Mouse (Mus musculus) lung, embryonic 15.5 days (tissue): ENCODE data around the gene Dlx2. TPM values are rescaled to one million over a fixed set of nuclear protein-coding genes. Genes with fewer than 3 reads are reported as not detected.

Experiments used
- ATAC-seq: fragments of 200-750 bp; cut with Nextera tagmentation; 2 replicates; pipeline ENCODE4 v1.8.0; 2017; ENCODE audit warnings: moderate number of reproducible peaks, borderline replicate concordance; ENCODE audit not compliant: low FRiP score, low TSS enrichment; ENCODE audit errors: extremely low read depth
- H3K27ac ChIP-seq: fragments of 300-500 bp; sonication (generic); 2 replicates; pipeline ENCODE4 v1.5.1; 2015; ENCODE audit warnings: moderate library complexity, mild to moderate bottlenecking, inconsistent platforms
- H3K27me3 ChIP-seq: fragments of 300-500 bp; sonication (generic); 2 replicates; pipeline ENCODE4 v1.6.1; 2015; ENCODE audit warnings: inconsistent platforms
- H3K36me3 ChIP-seq: fragments of 300-500 bp; sonication (generic); 2 replicates; pipeline ENCODE4 v1.6.1; 2015; ENCODE audit warnings: inconsistent platforms
- H3K4me1 ChIP-seq: fragments of 300-500 bp; sonication (generic); 2 replicates; pipeline ENCODE4 v1.6.1; 2015; ENCODE audit warnings: inconsistent platforms
- H3K4me2 ChIP-seq: fragments of 300-500 bp; sonication (generic); 2 replicates; pipeline ENCODE4 v1.6.1; 2015; ENCODE audit warnings: inconsistent platforms, mild to moderate bottlenecking, moderate library complexity
- H3K4me3 ChIP-seq: fragments of 300-500 bp; sonication (generic); 2 replicates; pipeline ENCODE4 v1.5.1; 2015; ENCODE audit warnings: mild to moderate bottlenecking, inconsistent platforms
- H3K9ac ChIP-seq: fragments of 300-500 bp; sonication (generic); 2 replicates; pipeline ENCODE4 v1.6.1; 2015; ENCODE audit warnings: inconsistent platforms
- H3K9me3 ChIP-seq: fragments of 300-500 bp; sonication (generic); 2 replicates; pipeline ENCODE4 v1.6.1; 2016; ENCODE audit warnings: inconsistent platforms
- WGBS: fragments of 180-500 bp; shearing (Covaris S2); methylation state at CpG from one replicate; pipeline ENCODE4 v1.1.7; 2015; 5-methylcytosine and 5-hydroxymethylcytosine counted together
- polyA plus RNA-seq: library from polyadenylated mRNA; unstranded; fragments of >200 nt; fragmentation: Nextera tagmentation; extraction: Ambion mirVana; gene quantifications from 2 replicates; pipeline ENCODE4 v1.2.1, GENCODE M21; 2015

The Dlx2 gene
- polyA plus RNA-seq, 1 experiment from 2014 or later: 0.15 TPM

DNA sequence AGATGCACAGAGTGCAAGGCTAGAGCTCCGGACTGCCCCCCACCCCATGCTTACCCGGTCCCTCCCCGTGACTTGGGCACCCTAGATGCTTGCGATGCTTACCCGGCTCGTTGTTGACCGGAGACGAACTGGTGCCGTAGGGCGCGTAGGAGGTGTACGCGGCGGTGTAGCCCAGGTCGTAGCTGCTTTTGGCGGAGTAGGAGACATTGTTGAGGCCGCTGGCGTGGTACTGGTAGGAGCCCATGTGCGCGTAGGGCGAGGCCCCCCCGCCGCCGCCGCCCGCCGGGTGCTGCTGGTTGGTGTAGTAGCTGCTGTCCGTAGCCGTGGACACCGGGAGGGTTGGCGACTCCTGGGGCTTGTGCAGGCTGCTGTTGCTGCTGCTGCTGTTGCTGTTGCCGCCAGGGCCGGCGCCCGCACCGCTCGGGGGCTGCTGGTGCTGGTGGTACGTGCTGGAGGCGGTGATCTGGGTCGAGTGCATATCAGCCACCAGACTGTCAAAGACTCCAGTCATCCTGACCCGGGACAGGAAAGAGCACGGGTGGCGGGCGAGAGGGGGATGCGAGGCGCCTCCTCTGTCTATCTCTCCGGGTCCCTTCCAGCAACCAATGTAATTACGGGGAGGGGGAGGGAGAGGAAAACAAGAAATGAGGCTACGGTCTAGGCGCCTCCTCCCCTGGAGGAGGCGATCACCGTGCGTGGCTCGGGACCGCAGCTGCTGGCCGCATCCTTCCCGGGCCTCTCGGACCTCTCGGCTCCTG, 493 bp downstream of the Dlx2 start:
- peaks cover 95% of the 10 kb centered on the region for H3K27me3 ChIP-seq
- no peaks in the 10 kb centered on the region for H3K9me3 ChIP-seq
- no peak overlapping the region for H3K27ac ChIP-seq
- peak; percentile 12; the same call in 1 of the 2 replicates for ATAC-seq
- H3K9ac ChIP-seq: no peak overlapping the region
- peaks cover 42% of the 10 kb centered on the region for H3K4me1 ChIP-seq
- peak overlapping the region; percentile 42 for H3K4me3 ChIP-seq
- H3K4me2 ChIP-seq: peak overlapping the region; percentile 92
- H3K36me3 ChIP-seq: no peaks in the 10 kb centered on the region
- WGBS: under 1% methylated on average over 59 of the region's 59 CpGs

DNA sequence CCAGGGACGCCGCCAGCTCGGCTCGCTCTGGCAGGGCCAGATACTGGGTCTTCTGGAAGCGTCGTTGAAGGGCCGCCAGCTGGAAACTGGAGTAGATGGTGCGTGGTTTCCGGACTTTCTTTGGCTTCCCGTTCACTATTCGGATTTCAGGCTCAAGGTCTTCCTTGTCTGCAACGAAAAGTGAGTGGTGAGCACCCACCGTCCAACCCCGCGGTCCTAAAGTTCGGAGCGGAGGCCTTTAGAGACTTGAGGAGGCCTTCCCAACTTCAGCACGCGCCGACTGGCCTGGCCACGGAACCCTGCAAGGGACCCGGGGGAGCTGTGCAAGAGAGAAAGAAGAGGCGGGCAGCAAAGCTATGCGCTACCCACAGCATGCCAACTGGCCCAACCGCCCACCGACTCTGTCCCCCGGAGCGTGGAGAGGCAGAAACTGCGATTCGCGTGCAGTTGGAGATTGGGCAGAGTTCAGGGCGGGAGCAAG, 1.1 kb downstream of the Dlx2 start:
- Histone ChIP-seq H3K27ac (no peak overlapping the region), H3K36me3 (no peaks in the 10 kb centered on the region), H3K4me3 (peak overlapping the region; percentile 42), H3K27me3 (peaks cover 97% of the 10 kb centered on the region), H3K9ac (no peak overlapping the region), H3K9me3 (no peaks in the 10 kb centered on the region), H3K4me1 (peaks cover 48% of the 10 kb centered on the region), H3K4me2 (peak overlapping the region; percentile 92)
- 2% methylated on average over 32 of the region's 32 CpGs for WGBS
- ATAC-seq: no peak

DNA sequence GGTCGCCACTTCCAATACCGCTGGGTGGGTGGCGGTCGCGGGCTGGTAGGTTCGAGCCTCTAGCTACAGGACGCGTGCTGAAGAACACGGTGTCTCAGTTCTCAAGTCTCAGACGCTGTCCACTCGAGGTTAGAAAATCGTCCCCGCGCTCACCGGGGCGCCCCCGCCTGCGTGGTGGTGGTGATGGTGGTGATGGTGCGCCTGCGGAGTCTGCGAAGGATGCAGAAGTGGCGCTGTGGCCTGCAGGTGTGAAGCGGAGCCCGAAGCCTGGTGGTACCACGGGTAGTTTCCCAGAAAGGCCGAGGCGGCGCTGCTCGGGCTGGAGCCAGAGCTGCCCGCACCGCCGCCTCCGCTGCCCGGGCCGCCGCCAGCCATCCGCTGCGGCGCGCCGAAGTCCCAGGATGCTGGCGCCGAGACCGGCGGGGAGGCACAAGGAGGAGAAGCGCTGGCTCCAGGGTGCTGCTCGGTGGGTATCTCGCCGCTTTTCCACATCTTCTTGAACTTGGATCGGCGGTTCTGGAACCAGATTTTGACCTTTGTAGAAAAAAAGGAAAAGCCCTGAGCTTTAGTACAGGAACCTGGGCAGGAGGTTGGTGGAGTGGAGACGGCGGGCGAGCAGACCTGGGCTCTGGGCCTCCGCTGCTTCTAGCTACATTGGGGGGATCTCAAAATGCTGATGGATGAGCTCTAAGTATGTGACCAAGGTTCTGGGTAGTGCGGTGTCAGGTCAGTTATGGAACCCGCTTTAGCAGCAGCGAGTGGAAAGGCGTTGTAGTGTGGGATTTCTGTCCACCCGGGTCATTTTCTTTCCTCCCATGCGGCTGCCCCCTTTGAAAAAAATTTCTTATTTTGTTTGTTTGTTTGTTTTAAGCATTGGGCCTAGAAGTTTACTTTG, 1.9 kb downstream of the Dlx2 start:
- H3K9ac ChIP-seq: no peak overlapping the region
- H3K4me2 ChIP-seq: peak overlapping the region; percentile 5; the same call in 1 of the 2 replicates

DNA sequence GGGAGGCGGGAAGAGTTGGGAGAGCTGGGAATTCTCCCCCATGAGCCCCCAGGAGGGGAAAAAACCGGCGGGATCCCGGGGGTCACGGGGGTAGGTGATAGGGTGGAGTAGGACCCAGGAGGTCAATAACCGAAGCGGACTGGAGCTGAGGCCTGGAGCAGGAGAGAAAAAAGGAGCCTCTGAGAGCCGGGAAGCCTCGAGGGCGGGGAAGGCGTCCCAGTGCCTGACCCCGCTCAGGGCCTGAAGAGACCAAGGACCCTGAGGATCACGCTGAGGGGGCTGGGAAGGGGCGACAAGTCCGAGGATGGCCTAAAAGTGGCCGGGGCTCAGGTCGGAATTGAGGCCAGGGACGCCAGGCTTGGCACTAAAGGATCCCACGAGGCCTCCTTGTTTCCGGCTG, 2.6 kb downstream of the Dlx2 start:
- Histone ChIP-seq H3K36me3 (no peaks in the 10 kb centered on the region), H3K4me1 (peaks cover 51% of the 10 kb centered on the region), H3K4me3 (peak overlapping the region; percentile 5; the same call in 1 of the 2 replicates), H3K4me2 (no peak overlapping the region), H3K27ac (no peak overlapping the region), H3K9me3 (no peaks in the 10 kb centered on the region), H3K27me3 (peaks cover 96% of the 10 kb centered on the region), H3K9ac (no peak overlapping the region)
- 1% methylated on average over 20 of the region's 20 CpGs for WGBS
- ATAC-seq: no peak

More for the DNA sequence above, 1.9 kb downstream of the Dlx2 start:
- Histone ChIP-seq H3K9me3 (no peaks in the 10 kb centered on the region), H3K4me1 (peaks cover 48% of the 10 kb centered on the region), H3K27ac (no peak overlapping the region), H3K4me3 (peak overlapping the region; percentile 5; the same call in 1 of the 2 replicates), H3K36me3 (no peaks in the 10 kb centered on the region), H3K27me3 (peaks cover 96% of the 10 kb centered on the region)
- ATAC-seq: no peak
- 2% methylated on average over 61 of the region's 61 CpGs for WGBS

DNA sequence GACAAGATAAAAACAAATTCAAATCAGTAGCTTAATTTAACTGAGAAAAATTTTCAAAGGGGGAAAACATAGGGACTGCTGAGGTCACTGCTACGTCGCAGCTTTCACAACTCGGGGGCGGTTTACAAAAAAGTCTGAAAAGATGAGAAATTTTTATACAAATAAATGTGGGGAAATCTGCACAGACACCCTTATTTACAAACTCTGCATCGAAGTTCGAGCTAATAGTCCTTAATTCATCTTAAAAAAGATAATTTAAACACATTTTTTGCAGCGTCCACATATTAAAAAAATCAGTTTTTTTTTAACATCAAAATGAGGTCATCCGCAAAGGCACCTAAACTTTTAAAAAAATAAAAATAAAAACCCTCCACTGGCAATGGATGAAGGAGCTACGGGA, 3.0 kb downstream of the Dlx2 start:
- H3K9ac ChIP-seq: no peak overlapping the region
- 4% methylated on average over 9 of the region's 9 CpGs for WGBS
- H3K36me3 ChIP-seq: no peaks in the 10 kb centered on the region
- ATAC-seq: no peak
- no peak overlapping the region for H3K27ac ChIP-seq
- H3K9me3 ChIP-seq: no peaks in the 10 kb centered on the region
- H3K4me1 ChIP-seq: peaks cover 51% of the 10 kb centered on the region
- H3K4me3 ChIP-seq: no peak overlapping the region
- no peak overlapping the region for H3K4me2 ChIP-seq
- peaks cover 96% of the 10 kb centered on the region for H3K27me3 ChIP-seq

DNA sequence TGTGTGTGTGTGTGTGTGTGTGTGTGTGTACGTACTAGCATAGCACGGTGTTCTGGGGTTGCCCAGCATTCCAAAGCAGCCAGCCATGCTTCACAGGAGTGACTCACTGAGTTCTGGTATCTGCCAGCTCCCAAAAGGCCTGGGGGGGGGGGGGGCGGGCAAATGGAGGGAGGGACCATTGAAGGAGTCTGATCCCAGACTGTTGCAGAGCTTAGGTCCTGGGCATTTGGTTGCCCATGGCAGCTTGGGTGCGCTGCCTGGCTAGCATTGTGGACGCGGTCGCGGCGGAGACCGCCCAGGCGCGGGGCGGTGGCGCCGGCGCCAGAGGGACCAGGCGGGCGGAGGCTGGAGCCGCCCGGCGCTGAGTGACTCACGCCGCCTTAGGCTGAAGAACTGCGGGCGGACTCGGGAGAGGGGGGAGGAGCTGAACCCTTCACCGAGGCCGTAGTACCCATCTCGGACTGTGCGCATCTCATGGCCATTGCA, 3.7 kb downstream of the Dlx2 start:
- Histone ChIP-seq H3K9ac (no peak overlapping the region), H3K4me2 (peak overlapping the region; percentile 35), H3K4me1 (peaks cover 51% of the 10 kb centered on the region), H3K27me3 (peaks cover 96% of the 10 kb centered on the region), H3K4me3 (peak overlapping the region; percentile 17), H3K36me3 (no peaks in the 10 kb centered on the region), H3K9me3 (no peaks in the 10 kb centered on the region), H3K27ac (no peak overlapping the region)
- ATAC-seq: peak; percentile 56; the same call in 1 of the 2 replicates
- WGBS: under 1% methylated on average over 29 of the region's 30 CpGs

DNA sequence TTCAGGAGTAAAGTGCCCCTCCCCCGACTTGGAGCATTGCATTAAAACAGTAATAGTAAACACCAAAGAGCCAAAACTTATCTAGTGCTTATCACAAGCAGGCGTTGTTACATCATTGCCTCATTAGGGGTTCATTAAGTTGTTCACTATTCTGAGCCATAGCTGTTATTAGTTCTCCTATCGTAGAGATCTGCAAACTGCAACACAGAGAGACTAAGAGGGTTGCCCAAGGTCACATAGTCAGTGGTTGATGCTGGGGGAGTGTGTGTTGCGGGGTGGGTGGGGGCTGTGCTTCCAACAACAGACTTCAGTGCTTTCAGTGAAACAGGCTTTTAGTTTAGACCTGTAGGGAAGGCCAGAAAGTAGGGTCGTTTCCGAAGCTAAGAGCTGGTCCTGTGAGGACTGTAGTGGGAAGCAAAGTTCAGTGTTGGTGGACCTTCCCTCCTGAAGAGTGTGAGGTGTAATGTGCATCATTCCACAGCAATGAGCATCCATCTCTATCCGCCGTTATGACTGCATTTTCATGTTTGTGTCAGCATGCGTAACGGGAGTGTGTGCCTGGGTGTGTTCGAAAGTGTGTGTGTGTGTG, 4.2 kb downstream of the Dlx2 start:
- no peak overlapping the region for H3K27ac ChIP-seq
- H3K4me3 ChIP-seq: no peak overlapping the region
- WGBS: 4% methylated on average over 11 of the region's 11 CpGs
- no peak for ATAC-seq
- H3K9me3 ChIP-seq: no peaks in the 10 kb centered on the region
- H3K27me3 ChIP-seq: peaks cover 99% of the 10 kb centered on the region
- no peaks in the 10 kb centered on the region for H3K36me3 ChIP-seq
- H3K4me1 ChIP-seq: peaks cover 51% of the 10 kb centered on the region
- no peak overlapping the region for H3K4me2 ChIP-seq
- H3K9ac ChIP-seq: no peak overlapping the region

DNA sequence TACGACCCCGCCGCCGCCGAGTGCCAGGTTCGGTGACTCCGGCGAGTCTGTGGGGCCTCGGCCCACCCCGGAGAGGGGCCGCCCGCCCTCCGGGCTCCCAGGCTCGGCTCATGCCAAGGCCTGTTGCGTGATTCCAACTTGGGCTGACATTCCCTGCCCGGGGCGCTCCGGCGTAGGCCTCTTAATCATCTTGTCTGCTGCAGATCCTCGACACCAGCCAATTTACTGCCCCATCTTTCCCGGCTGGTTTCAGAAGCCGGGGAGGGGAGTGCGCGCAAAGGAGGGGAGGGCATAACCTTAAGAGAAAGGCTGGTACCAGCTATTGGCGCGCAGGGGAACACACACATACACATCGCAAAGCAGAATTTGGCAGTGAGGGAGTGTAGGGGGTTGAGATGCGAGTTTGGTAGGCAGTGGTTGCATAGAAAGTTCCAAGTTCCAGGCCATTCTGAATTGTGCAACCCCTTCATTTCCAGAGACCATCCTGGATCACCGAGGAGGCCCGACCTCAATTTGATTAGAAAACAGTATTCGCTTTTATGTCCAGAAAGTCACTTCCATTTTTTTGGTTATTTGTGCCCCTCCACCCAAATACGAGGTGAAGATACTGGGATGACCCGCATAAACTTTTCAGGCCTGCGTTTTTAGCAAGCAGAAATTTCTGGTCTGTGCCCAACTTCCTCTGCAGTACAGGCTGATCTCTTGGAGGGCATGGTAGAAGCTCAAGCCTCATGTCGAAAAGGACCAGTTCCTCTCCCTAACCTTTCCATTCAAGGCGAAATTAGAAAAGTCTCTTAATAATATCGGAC, 4.9 kb downstream of the Dlx2 start:
- 4% methylated on average over 37 of the region's 37 CpGs for WGBS
- ATAC-seq: no peak
- H3K36me3 ChIP-seq: no peaks in the 10 kb centered on the region
- H3K27me3 ChIP-seq: peaks cover 99% of the 10 kb centered on the region
- H3K4me2 ChIP-seq: peak overlapping the region; percentile 32
- 0 out of 2 replicates have a peak overlapping the region, but pooled peaks have one; percentile 12 for H3K4me3 ChIP-seq
- no peaks in the 10 kb centered on the region for H3K9me3 ChIP-seq
- H3K27ac ChIP-seq: no peak overlapping the region
- peaks cover 47% of the 10 kb centered on the region for H3K4me1 ChIP-seq
- no peak overlapping the region for H3K9ac ChIP-seq

DNA sequence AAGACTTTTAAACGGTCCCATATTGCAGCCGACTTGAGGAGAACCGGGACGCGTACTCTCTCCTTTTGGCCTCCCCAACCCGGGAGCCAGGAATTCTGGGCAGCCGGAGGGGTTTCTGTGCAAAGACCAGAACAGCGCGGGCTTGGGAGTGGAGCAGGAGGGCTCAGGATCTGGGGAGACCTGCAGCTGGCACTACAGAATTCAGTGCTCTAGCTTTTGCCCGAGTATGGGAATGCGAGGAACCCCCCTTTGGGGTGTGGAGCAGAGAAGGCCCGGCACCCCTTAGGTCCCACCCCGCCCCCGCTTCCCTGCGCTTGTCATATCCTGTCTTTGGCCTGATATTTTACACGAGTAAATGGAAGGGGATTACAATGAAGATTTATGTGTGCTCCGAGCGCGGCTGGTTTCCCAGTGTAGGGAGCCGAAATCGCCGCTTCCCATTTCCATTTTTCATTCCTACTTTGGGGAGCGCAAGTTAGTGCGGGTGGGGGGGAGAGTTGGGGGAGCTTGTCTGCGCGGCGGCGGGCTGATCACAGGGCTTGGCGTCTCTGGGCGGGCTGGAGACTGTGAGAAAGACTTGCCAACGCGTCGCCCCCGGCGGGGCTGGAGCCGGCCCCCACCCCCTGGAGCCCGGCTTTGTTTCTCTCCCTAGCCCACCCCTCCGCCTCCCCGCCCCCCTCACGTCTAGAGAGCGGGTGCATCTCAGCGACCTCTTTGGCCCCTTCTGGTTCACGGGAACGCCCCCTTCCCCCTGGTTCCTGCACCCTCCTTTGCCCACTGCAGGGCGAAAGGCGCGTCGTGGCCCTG, 5.7 kb downstream of the Dlx2 start:
- H3K9me3 ChIP-seq: no peaks in the 10 kb centered on the region
- H3K9ac ChIP-seq: no peak overlapping the region
- ATAC-seq: no peak
- peak overlapping the region; percentile 32 for H3K4me2 ChIP-seq
- no peak overlapping the region for H3K27ac ChIP-seq
- H3K27me3 ChIP-seq: peaks cover 99% of the 10 kb centered on the region
- H3K4me3 ChIP-seq: peak overlapping the region; percentile 12; the same call in 1 of the 2 replicates
- under 1% methylated on average over 47 of the region's 48 CpGs for WGBS
- H3K36me3 ChIP-seq: no peaks in the 10 kb centered on the region
- H3K4me1 ChIP-seq: peaks cover 39% of the 10 kb centered on the region

DNA sequence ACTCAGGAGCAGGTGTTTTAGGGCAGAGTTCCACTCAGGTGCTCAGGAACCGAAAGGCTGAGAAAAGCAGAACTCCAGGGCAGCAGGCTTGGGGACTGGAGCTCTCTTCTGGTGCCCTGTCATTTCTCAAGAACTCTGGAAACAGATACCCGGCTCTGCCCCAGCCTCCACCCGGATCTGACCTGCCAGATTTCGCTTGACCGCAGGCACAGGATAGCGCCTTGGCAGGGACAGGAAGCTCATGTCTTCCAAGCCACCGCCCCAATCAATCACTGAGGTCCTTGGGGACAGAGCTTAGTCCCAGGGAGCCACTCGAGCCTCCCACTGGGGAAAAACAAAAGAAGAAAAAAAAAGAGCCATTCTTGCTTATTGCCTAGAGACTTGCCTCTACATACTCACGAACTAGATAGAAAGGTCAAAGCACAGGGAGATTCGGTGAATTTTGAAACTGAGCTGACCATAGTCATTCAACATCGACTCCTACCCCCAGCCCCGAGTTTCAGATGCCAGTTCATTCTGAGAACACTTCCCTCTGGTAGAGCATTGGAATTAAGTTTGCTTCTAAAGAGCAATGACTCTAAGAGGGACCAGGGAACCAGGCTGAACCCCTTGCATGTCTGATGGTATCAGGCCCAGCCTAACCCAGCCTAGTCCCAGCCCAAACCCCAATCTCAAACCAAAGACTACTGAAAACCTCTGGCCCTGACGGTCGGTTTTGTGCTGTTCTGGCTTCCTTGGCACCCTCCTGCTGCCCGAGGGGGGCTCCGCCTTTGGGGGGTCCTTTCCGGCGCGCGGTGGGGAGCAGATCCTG, 12.1 kb downstream of the Dlx2 start:
- under 1% methylated on average over 20 of the region's 20 CpGs for WGBS
- ATAC-seq: no peak
- Histone ChIP-seq H3K27ac (no peak overlapping the region), H3K4me2 (no peak overlapping the region), H3K36me3 (no peaks in the 10 kb centered on the region), H3K9me3 (no peaks in the 10 kb centered on the region), H3K9ac (no peak overlapping the region), H3K4me1 (peaks cover 15% of the 10 kb centered on the region), H3K27me3 (peaks cover 97% of the 10 kb centered on the region), H3K4me3 (no peak overlapping the region)
